Mouse (Mus musculus): ENCODE measurements around the gene Tnfrsf13c. TPM values are rescaled to one million over a fixed set of nuclear protein-coding genes. Genes with fewer than 3 reads are reported as not detected.

The Tnfrsf13c gene
- total and polyA plus RNA-seq, 2 experiments = 0.17 to 0.28 TPM

DNA sequence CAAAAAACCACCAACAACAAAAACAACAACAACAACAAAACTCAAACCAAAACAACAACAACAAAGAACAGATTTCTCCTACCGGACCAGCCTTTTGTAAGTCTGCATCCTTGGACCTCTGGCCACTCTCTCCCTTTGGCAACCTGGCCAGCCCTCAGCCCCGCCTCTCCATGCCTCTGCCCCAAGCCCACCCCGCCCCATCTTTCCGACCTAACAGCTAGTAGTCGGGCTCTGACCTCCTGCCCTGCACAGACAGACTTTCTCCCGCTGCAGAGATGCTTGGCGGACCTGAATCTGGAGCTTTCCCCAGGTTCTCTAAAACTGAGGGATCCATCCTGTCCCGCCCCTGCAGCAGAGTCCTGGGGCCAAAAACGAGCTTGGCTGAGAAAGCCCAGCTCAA lies 6.2 kb downstream of the Tnfrsf13c start:
- Histone ChIP-seq H3K4me1 (ENCODE audit: control insufficient read depth, insufficient read depth, low read length) (no peaks in the 10 kb centered on the region), H3K4me3 (ENCODE audit: insufficient read depth, low read depth, low read length) (no peak overlapping the region), H3K79me2 (ENCODE audit: control insufficient read depth, insufficient read depth, low read length) (no peaks in the 10 kb centered on the region), H3K27me3 (ENCODE audit: control insufficient read depth, insufficient read depth, low read length) (peaks cover 19% of the 10 kb centered on the region), H3K36me3 (ENCODE audit: control insufficient read depth, insufficient read depth, low read length) (no peaks in the 10 kb centered on the region), H3K9ac (ENCODE audit: low read depth, low read length) (no peak overlapping the region), H3K27ac (replicated peaks; ENCODE audit: insufficient read depth, low read depth, low read length) (no peak overlapping the region)
- 53% methylated on average over 9 of the region's 9 CpGs for WGBS
- TF ChIP-seq POLR2A (IDR thresholded peaks at IDR 0.05; ENCODE audit: extremely low read depth, insufficient read depth, low read length) (no peak), CTCF (IDR thresholded peaks at IDR 0.05; ENCODE audit: low read depth, low read length) (no peak)
- no peak for DNase-seq (ENCODE audit: extremely low read depth, low read depth, low spot score)

DNA sequence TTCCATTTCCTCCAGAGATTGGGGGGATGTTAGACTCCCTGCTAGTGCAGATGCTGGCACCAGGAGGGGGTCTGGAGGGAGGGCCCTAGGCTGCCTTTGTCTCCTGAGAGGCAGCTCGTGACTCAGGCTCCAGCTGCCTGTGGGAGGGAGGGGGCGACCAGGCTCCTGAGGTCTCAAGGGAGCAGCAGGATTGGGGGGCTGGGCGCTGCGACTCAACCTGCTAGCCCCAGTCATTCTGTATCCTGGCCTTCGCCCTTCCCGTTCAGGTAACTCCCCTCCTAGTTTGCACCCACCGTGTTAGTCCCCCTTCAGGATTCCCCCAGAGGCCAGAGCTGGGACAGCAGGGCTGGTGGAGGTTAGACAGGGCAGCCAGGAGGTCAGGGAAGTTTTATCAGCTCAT lies 7.1 kb downstream of the Tnfrsf13c start:
- Histone ChIP-seq H3K4me3 (ENCODE audit: insufficient read depth, low read depth, low read length) (no peak overlapping the region), H3K27ac (replicated peaks; ENCODE audit: insufficient read depth, low read depth, low read length) (no peak overlapping the region), H3K4me1 (ENCODE audit: control insufficient read depth, insufficient read depth, low read length) (no peaks in the 10 kb centered on the region), H3K27me3 (ENCODE audit: control insufficient read depth, insufficient read depth, low read length) (peaks cover 26% of the 10 kb centered on the region), H3K36me3 (ENCODE audit: control insufficient read depth, insufficient read depth, low read length) (no peaks in the 10 kb centered on the region), H3K9ac (ENCODE audit: low read depth, low read length) (no peak overlapping the region), H3K79me2 (ENCODE audit: control insufficient read depth, insufficient read depth, low read length) (no peaks in the 10 kb centered on the region)
- TF ChIP-seq POLR2A (IDR thresholded peaks at IDR 0.05; ENCODE audit: extremely low read depth, insufficient read depth, low read length) (no peak), CTCF (IDR thresholded peaks at IDR 0.05; ENCODE audit: low read depth, low read length) (0 out of 2 replicates have a peak, but pooled peaks have one; percentile 5)
- 48% methylated on average over 7 of the region's 7 CpGs for WGBS
- DNase-seq (ENCODE audit: extremely low read depth, low read depth, low spot score) = no peak

DNA sequence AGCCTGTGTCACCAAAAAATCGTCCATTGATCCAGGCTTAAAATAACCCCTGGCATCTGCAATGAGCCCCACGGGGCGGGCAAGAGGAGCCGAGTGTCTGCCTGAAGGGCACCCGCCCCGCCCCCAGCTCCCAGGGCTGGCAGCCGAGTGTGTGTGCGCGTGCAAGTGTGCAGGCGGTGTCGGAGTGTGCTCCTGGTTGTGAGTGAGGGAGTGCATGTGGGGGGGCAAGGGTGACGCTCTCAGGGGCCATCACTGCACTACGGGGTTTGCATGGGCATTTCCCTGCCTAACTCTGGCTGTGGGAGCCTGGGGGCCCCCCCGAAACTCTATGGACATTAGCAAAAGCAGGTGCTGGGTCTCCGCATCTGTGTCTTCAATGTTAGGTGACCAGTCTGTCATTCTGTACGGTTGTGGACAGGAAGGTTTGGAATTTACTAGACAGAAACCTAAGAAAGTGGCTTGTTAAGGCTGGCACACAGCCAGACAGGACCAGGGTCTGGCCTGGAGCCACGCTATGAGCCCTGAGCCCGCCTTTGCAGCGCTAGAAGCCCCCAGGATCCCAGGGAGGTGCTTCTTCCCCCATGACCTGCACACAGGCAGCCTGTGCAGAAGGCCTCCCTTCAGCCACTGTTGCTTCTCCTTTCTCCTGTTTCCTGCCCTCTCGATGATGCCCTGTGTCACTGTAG lies 7.9 kb downstream of the Tnfrsf13c start:
- Histone ChIP-seq H3K4me3 (ENCODE audit: insufficient read depth, low read depth, low read length) (no peak overlapping the region), H3K27ac (replicated peaks; ENCODE audit: insufficient read depth, low read depth, low read length) (no peak overlapping the region), H3K4me1 (ENCODE audit: control insufficient read depth, insufficient read depth, low read length) (no peaks in the 10 kb centered on the region; the same call in 1 of the 2 replicates), H3K27me3 (ENCODE audit: control insufficient read depth, insufficient read depth, low read length) (peaks cover 32% of the 10 kb centered on the region), H3K79me2 (ENCODE audit: control insufficient read depth, insufficient read depth, low read length) (no peaks in the 10 kb centered on the region), H3K9ac (ENCODE audit: low read depth, low read length) (no peak overlapping the region), H3K36me3 (ENCODE audit: control insufficient read depth, insufficient read depth, low read length) (no peaks in the 10 kb centered on the region)
- 60% methylated on average over 20 of the region's 20 CpGs for WGBS
- no peak for DNase-seq (ENCODE audit: extremely low read depth, low read depth, low spot score)
- TF ChIP-seq POLR2A (IDR thresholded peaks at IDR 0.05; ENCODE audit: extremely low read depth, insufficient read depth, low read length) (no peak), CTCF (IDR thresholded peaks at IDR 0.05; ENCODE audit: low read depth, low read length) (no peak)

GRCm38 (mm10) chr15:82215332-82216046 lies 8.7 kb downstream of the Tnfrsf13c start:
- Histone ChIP-seq H3K4me1 (ENCODE audit: control insufficient read depth, insufficient read depth, low read length) (no peaks in the 10 kb centered on the region; the same call in 1 of the 2 replicates), H3K27ac (replicated peaks; ENCODE audit: insufficient read depth, low read depth, low read length) (no peak overlapping the region), H3K4me3 (ENCODE audit: insufficient read depth, low read depth, low read length) (no peak overlapping the region), H3K9ac (ENCODE audit: low read depth, low read length) (no peak overlapping the region), H3K36me3 (ENCODE audit: control insufficient read depth, insufficient read depth, low read length) (no peaks in the 10 kb centered on the region), H3K79me2 (ENCODE audit: control insufficient read depth, insufficient read depth, low read length) (no peaks in the 10 kb centered on the region), H3K27me3 (ENCODE audit: control insufficient read depth, insufficient read depth, low read length) (peaks cover 35% of the 10 kb centered on the region)
- WGBS = 25% methylated on average over 11 of the region's 11 CpGs
- DNase-seq (ENCODE audit: extremely low read depth, low read depth, low spot score) = no peak
- no peak for TF ChIP-seq CTCF (IDR thresholded peaks at IDR 0.05; ENCODE audit: low read depth, low read length)
- no peak for TF ChIP-seq POLR2A (IDR thresholded peaks at IDR 0.05; ENCODE audit: extremely low read depth, insufficient read depth, low read length)

DNA sequence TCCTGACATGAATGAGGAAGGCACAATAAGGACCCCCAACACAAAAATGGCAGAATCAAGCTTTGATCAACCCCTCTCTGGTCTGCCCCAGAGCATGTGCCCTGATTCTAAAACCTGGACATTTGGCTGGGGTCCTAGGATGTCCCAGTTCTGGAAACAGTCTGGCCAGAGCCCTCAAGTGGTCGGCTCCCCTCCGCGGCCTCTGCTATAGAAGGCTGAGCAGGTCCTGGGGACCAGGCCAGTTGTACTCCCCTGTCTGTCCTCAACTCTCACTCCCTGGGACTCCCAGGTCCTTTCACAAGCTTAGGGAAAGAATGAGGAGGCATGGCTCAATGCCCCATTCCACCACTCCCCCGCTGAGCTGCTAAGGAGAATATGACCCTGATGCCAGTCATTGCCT lies 10.9 kb downstream of the Tnfrsf13c start:
- 24% methylated on average over 4 of the region's 4 CpGs for WGBS
- no peak overlapping the region for H3K9ac ChIP-seq (ENCODE audit: low read depth, low read length)
- no peak overlapping the region for H3K4me3 ChIP-seq (ENCODE audit: insufficient read depth, low read depth, low read length)
- no peaks in the 10 kb centered on the region for H3K36me3 ChIP-seq (ENCODE audit: control insufficient read depth, insufficient read depth, low read length)
- H3K27ac ChIP-seq (replicated peaks; ENCODE audit: insufficient read depth, low read depth, low read length) = no peak overlapping the region
- peaks cover 35% of the 10 kb centered on the region for H3K27me3 ChIP-seq (ENCODE audit: control insufficient read depth, insufficient read depth, low read length)
- TF ChIP-seq CTCF (IDR thresholded peaks at IDR 0.05; ENCODE audit: low read depth, low read length) (no peak), POLR2A (IDR thresholded peaks at IDR 0.05; ENCODE audit: extremely low read depth, insufficient read depth, low read length) (no peak)
- DNase-seq (ENCODE audit: extremely low read depth, low read depth, low spot score) = no peak
- H3K4me1 ChIP-seq (ENCODE audit: control insufficient read depth, insufficient read depth, low read length) = no peaks in the 10 kb centered on the region; the same call in 1 of the 2 replicates
- H3K79me2 ChIP-seq (ENCODE audit: control insufficient read depth, insufficient read depth, low read length) = no peaks in the 10 kb centered on the region

GRCm38 (mm10) chr15:82212752-82213063 lies 11.5 kb downstream of the Tnfrsf13c start, which contains the start of gene Shisa8:
Shisa8 (minus strand) TSS chr15:82212815.
- Histone ChIP-seq H3K36me3 (ENCODE audit: control insufficient read depth, insufficient read depth, low read length) (no peaks in the 10 kb centered on the region), H3K9ac (ENCODE audit: low read depth, low read length) (peak within 1 kb of the TSS; percentile 17; the same call in 1 of the 2 replicates), H3K27me3 (ENCODE audit: control insufficient read depth, insufficient read depth, low read length) (peaks cover 35% of the 10 kb centered on the region), H3K4me3 (ENCODE audit: insufficient read depth, low read depth, low read length) (peak within 1 kb of the TSS; percentile 31; the same call in 1 of the 2 replicates), H3K4me1 (ENCODE audit: control insufficient read depth, insufficient read depth, low read length) (no peaks in the 10 kb centered on the region; the same call in 1 of the 2 replicates), H3K27ac (replicated peaks; ENCODE audit: insufficient read depth, low read depth, low read length) (no peak within 1 kb of the TSS), H3K79me2 (ENCODE audit: control insufficient read depth, insufficient read depth, low read length) (no peaks in the 10 kb centered on the region)
- no peak for DNase-seq (ENCODE audit: extremely low read depth, low read depth, low spot score)
- no peak for TF ChIP-seq CTCF (IDR thresholded peaks at IDR 0.05; ENCODE audit: low read depth, low read length)
- TF ChIP-seq POLR2A (IDR thresholded peaks at IDR 0.05; ENCODE audit: extremely low read depth, insufficient read depth, low read length) = no peak
- 0% methylated on average over 11 of the region's 34 CpGs for WGBS
